Mouse (Mus musculus): ENCODE measurements at regions not wholly inside any gene's neighbourhood (a gene's known extent, or its start where the extent isn't known, plus 50 kb on each side); places are given as distances from the start of the nearest gene placed in this dataset.

DNA sequence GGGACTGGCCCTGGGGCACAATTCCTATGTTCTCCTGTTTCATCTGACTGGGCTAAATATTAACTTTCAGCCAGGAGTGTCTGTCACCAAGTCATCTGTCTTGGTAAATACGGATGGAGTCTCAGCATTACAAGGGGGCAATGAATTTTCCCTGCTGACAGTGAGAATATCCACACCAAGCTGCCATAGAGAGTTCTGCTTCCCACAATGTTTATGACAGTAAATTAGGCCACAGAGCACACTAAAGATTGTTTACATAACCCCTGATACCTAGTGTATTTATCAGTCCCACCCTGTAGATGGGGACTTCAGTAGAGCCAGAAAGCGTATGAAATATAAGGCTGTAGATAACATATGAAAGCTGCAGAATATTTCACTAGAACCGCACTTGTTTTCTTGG is 150.6 kb upstream of the Osr1 start:
- DNase-seq (ENCODE audit: low read depth, low spot score) = no peak

DNA sequence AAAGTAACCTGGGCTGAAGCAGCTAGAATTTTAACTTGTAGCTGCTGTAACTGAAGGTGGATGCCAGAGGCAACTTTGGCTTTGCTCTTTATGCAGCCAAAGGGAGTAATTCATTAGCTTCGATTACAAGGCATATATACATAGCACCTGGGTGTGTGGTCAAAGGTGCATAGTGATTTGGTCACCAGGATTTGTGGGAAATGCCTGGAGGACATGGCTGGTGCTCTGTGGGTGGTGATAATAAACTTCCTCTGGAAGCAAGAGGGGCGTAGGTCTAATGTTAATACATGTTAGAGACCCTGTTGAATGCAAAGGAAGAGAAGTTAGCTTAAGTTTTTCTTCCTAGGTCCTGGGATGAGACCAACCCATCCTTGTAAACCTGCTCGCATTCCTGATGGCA is 139.3 kb upstream of the Osr1 start:
- DNase-seq (ENCODE audit: low read depth, low spot score) = no peak

DNA sequence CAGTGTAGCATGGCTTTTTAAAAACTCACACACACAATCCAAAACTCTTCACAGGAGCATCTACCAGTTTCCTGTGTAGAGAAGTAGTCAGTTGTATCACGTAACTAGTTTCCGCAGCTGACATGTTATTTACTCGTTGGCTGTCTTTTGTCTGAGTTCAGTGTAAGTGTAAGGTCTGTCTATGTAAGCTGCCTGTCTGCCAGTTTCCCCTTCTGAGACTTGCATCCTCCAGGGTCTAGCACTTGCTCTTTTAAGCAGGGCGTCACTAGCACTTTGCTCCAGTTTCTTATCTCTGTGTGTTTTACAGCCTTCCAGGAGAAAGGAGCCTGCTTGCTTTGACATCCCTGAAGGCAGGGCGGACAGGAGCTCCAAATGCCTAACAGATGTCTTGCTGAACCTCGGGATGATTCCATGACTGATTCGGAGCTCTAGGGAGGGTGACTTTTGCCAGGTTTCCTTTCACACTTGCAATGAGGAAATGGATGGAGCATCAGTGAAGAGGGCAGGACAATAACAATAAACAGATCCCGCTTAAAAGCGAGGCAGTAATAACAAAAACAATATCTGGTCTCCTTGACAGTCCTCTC is 131.2 kb upstream of the Osr1 start:
- no peak for DNase-seq (ENCODE audit: low read depth, low spot score)

DNA sequence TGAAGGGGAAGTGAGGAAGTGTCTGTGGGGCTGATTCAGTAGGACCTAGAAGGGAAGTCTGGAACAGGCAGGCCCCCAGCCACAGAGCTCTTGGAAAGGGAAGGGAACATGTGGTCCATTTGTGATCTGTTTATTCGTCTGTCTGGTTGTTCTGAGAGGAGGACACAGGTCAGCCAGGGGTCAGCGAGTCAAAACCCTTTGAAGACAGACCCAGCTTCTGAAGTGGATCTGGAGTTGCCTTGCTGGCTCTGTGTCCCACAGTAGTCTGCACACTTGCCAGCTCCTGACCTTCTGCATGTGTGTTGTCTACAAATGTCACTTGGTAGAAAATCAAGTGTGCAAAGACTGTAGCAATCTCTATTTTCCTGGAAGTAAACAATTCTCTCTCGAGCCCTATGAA is 119.3 kb upstream of the Osr1 start:
- DNase-seq (ENCODE audit: low read depth, low spot score) = no peak

DNA sequence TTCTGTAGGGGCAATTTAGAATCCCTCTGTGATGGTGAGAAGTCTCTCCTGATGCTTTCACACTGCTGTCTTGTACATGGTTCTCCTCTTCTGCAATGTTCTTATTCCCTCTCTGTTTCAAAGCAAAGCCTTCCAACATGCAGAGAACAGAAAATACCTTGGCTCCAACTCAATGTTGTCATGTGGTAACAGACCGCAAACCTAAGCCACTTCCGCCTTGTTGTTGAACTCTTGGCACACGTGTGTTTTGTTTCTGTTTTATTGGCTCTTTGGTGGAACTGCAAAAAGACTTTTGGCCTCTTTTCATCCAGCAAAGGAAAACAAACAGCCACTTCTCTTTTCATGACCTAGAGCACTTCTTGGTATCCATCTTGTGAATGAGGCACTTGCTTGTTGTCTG is 109.7 kb upstream of the Osr1 start:
- no peak for DNase-seq (ENCODE audit: low read depth, low spot score)

DNA sequence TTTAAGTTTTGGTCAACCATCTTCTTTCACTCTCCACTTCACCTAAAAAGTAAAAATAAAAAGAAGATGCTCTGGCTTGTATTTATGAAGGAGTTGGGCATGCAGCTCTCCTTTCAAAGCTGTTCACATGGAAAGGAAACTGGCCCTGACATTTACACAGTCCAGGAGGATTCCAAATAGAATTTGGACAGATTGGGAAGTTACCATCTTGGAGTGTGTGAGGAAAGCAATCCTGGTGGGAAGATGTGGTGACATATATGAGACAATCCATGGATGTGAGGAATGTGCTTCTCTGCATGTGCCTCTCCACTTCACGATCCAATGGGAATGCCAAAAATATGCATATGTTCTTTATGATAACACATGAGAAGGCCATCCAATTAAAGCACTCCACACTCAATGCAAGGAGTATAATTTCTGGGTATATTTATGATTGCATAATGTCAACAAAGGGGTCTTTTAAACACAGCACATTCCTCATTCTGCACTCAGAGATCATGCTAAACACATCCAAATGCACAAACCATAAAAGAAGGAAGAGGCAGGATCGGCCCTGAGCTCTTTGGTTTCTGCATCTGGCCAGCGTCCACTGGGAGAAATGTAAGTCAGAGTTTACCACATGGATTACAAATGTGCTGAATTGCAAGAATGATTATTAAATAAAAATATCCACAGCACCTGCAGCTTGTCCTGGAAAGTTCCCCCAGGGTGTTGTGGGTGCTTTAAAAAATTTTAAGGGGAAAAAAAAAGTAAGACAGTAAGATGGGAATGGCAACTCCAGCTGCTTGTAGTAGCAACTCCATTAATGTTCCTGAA is 100.1 kb upstream of the Osr1 start:
- no peak for DNase-seq (ENCODE audit: low read depth, low spot score)

DNA sequence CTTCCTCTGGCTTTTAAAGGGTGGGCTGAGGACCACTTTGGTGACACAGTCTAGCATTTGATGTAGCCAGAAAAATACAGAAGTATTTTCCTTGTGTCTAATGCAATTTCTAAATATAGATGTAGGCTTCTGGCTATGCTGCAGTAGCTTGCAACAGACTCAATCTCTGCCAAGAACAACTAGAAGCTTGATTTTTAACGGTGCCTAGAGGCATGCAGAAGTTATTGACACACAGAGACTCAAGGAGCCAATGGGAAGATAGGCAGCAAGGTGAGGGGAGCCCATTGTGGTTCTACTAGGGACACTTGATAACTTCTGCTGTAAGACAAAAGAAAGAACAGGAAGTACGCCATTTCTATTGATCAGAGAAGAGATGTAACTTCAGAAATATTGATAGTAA is 94.1 kb upstream of the Osr1 start:
- no peak for DNase-seq (ENCODE audit: low read depth, low spot score)

DNA sequence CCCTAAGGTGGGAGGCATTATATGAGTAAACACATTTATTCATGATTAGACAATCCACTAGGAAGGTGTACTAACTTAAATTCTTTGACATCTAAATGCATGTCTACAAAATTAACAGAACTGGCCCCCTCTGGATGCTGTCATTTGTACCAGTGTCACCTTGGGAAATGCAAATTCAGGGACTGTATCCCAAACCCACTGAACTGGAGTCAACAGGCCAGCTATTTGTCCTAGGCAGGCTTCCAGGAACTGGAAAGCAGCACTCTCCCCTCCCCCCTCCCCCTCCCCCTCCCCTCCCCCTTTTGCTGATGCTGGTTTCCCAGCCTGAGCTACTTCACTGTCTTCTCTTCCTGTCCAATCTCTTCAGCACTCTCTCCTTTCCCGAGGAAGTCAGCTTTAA is 91.7 kb upstream of the Osr1 start:
- no peak for DNase-seq (ENCODE audit: low read depth, low spot score)

DNA sequence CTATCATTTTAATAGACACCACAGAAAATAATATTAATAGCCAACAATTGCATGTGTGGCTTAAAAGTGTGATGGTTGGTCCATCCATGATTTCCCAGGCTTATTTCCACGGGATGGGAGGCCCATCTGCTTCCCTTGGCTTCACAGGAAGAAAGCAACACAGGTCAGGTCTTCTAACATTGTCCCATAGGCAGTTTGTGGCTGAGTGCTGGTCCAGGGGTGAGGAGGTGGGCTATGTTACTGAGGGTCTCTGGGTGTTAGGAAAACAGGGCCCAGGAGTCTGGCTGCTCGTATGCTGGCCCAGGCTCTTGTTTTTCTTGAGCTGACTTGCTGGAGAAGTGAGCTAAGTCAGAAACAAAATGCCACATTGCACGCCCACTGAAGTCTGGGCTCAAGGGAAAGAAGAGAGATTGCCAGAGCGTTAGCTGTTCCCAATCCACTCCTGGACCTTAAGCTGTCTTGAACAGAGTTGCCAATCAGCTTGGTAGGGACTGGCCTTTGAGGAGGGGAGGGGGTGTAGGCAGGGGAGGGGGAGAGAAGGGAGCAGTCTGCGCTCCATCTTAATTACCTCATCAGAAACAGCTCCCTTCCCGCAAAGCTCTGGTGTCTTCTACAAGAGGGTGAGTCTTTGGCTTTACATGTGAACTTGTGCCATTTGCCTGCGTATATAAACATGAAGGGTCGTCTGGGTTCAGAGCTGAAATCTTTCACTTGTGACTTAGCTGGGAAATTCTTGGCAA is 82.1 kb upstream of the Osr1 start:
- no peak for DNase-seq (ENCODE audit: low read depth, low spot score)

DNA sequence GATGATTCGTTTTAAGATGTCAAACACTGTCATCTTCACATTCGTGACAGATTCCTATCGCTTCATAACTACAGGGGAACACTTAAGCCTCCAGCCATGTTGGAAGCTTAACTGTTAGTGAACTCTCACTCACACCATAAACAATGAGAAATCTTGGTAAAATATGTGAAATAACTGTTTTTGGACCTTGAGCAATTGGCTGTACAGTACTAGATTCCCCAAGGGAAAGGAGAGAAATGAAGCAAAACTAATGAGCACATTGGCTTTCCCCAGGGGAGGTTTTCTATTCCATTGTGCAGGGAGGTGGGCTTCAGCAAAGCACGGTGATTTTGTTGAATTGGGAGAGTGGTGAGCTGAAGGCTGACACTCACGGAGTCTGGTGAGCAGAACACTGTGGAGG is 56.0 kb upstream of the Osr1 start:
- DNase-seq (ENCODE audit: low read depth, low spot score) = no peak

DNA sequence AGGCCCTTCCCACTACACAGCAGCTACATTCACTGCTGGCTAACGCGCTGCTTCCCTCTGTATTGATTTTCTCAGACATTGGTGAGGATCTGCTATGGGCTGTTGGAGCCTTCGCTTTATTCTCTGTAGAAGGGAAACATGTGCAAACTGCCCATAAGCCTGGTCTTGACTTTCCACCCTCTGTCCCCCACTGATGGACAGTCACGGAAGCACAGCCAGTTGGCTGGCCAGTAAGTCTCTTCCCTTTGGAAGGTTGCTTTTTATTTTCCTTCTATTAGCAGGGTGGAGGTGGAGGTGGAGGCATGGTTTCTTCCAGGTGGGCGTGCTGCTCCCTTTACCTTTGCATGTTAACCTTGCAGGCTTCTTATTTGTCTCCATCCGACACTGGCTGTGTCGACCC is 51.1 kb upstream of the Osr1 start:
- no peak for DNase-seq (ENCODE audit: low read depth, low spot score)

DNA sequence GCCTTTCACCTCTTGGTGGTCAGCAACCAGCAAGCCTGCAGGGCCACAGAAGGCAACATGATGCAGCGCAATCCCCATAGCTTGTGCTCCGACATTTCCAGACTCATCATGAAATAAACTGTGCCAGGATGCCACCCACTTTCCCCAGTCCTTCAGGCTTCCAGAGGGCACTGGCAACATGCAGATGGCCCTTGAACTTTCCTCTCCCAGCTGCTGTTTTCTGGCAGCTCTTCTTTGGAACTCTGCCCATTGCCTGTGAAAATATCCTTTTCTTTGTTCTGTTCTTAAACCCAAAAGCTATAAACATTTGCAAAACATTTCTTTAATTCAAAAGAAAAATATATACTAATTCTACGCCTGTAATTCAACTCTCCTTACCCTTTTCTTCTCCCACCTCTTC is 50.6 kb upstream of the Osr1 start:
- no peak for DNase-seq (ENCODE audit: low read depth, low spot score)
